Mouse (Mus musculus) cortical plate, adult 2 months (tissue): ENCODE data around the gene Sept1.

ENCODE experiments used
- CTCF ChIP-seq: fragments of 200-500 bp; IDR thresholded peaks from 2 replicates; pipeline ENCODE4 v1.5.1; 2011; ENCODE audit warnings: mild to moderate bottlenecking, control low read depth, low read length; ENCODE audit not compliant: insufficient read depth; ENCODE audit errors: extremely low read depth
- POLR2A ChIP-seq: fragments of 200-500 bp; IDR thresholded peaks from 2 replicates; pipeline ENCODE4 v1.6.1; 2011; ENCODE audit warnings: mild to moderate bottlenecking, low read length, control low read depth; ENCODE audit not compliant: insufficient read depth; ENCODE audit errors: extremely low read depth

GRCm38 (mm10) chr7:127187351-127187750 is 45.6 kb downstream of the Sept1 start:
- TF ChIP-seq CTCF (no peak), POLR2A (no peak)
